Mouse (Mus musculus) small intestine, adult 2 months (tissue): Measurements from ENCODE around the gene Sema4g. TPM values are rescaled to one million over a fixed set of nuclear protein-coding genes. Genes with fewer than 3 reads are reported as not detected.

Experiments
- H3K27ac ChIP-seq: fragments of 200-500 bp; 2 replicates; pipeline ENCODE4 v1.5.1; 2012; ENCODE audit warnings: low read depth, low read length, control low read depth, inconsistent platforms; ENCODE audit not compliant: insufficient read depth
- H3K27me3 ChIP-seq: fragments of 200-500 bp; 2 replicates; pipeline ENCODE4 v1.6.1; 2012; ENCODE audit warnings: mild to moderate bottlenecking, moderate library complexity, low read length, inconsistent platforms; ENCODE audit not compliant: control insufficient read depth, insufficient read depth
- H3K36me3 ChIP-seq: fragments of 200-500 bp; 2 replicates; pipeline ENCODE4 v1.6.1; 2012; ENCODE audit warnings: mild to moderate bottlenecking, low read length, control low read depth, inconsistent platforms; ENCODE audit not compliant: control insufficient read depth, insufficient read depth
- H3K4me1 ChIP-seq: fragments of 200-500 bp; 2 replicates; pipeline ENCODE4 v1.6.1; 2012; ENCODE audit warnings: low read length, inconsistent platforms, mixed read lengths; ENCODE audit not compliant: control insufficient read depth, insufficient read depth, insufficient read length
- H3K4me3 ChIP-seq: fragments of 200-500 bp; 2 replicates; pipeline ENCODE4 v1.5.1; 2012; ENCODE audit warnings: low read depth, mild to moderate bottlenecking, control low read depth, inconsistent platforms, low read length, moderate library complexity
- CTCF ChIP-seq: fragments of 200-500 bp; IDR thresholded peaks from 2 replicates; pipeline ENCODE4 v1.5.1; 2012; ENCODE audit warnings: low read depth, mild to moderate bottlenecking, control low read depth, inconsistent platforms, low read length, moderate library complexity, mixed read lengths; ENCODE audit not compliant: insufficient replicate concordance, insufficient read length; ENCODE audit errors: extremely low read depth
- POLR2A ChIP-seq: fragments of 200-500 bp; IDR thresholded peaks from 2 replicates; pipeline ENCODE4 v1.6.1; 2012; ENCODE audit warnings: low read depth, mild to moderate bottlenecking, control low read depth, inconsistent platforms, low read length, moderate library complexity
- WGBS: fragments of 180-500 bp; shearing (Covaris S2); methylation state at CpG from one replicate; pipeline ENCODE4 v1.1.7; 2018; 5-methylcytosine and 5-hydroxymethylcytosine counted together
- polyA plus RNA-seq: library from polyadenylated mRNA; depleted of rRNA; stranded (reverse); fragments of >200 nt; gene quantifications from 2 replicates; pipeline ENCODE4 v1.2.3, GENCODE M21; 2012; rRNA removed

The Sema4g gene
- 139 and 344 TPM in 2 replicates for polyA plus RNA-seq

DNA sequence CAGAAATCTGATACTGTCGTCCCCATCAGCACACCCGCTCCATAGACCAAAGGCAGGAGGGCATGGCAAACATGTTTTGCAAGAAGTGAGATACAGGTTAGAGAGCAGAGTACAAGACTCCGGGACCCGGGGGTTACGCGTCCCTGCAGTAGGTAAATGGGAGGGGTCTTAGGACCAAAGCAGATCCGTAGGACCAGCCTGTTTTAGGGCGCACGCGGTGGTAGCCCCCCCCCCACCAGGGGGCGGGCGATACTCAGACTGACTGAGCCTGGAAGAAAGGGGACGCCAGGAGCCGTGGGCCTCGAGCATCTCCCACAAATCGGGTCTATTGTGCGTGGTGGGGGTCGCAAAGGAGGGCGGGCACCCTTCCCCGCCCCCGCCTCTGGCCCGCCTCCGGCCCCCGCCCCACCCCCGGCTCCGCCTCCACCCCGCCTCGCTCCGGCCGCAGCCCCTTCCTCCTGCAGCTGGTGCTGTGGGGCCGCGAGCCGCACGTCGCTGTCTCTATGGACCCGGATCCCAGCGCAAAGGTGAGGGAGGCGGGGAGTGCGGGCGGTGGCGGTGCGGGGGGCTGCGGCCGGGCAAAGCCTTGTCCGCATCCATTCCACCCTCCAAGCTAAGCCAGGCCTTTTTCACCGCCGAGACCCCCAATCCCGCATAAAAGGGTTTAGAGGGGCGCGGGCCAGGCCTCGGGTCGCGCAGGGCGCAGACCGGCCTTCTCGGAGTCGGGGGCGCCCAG lies at the start of gene Sema4g:
Sema4g (plus strand) TSS at position 271 of the 736 bp plus-strand sequence.
- WGBS: 1% methylated on average over 58 of the region's 58 CpGs
- H3K27me3 ChIP-seq: no peaks in the 10 kb centered on the region; the same call in 1 of the 2 replicates
- H3K4me1 ChIP-seq: peaks cover 46% of the 10 kb centered on the region
- H3K27ac ChIP-seq: peak within 1 kb of the TSS; percentile 98
- peak within 1 kb of the TSS; percentile 89 for H3K4me3 ChIP-seq
- peaks cover 14% of the 10 kb centered on the region for H3K36me3 ChIP-seq
- TF ChIP-seq CTCF: peak; percentile 28; the same call in 1 of the 2 replicates
- no peak for TF ChIP-seq POLR2A

DNA sequence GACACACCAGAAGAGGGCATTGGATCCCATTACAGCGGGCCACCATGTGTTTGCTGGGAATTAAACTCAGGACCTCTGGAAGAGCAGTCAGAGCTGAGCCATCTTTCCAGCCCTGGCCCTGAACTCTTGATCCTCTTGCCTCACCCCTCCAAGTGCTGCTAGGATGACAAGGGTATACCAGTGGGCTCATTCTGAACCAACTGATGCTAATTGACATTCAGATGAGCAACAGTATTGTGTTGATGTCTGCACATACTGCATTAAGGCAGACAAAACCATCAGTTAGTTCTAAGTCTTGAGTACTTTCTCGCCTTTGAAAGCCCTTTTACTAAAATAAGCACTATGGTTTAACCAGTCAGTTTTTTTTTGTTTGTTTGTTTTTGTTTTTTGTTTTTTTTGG lies 29.3 kb upstream of the Sema4g start:
- Histone ChIP-seq H3K27ac (no peak overlapping the region), H3K27me3 (no peaks in the 10 kb centered on the region), H3K36me3 (peaks cover 51% of the 10 kb centered on the region), H3K4me3 (no peak overlapping the region), H3K4me1 (no peaks in the 10 kb centered on the region)
- TF ChIP-seq CTCF (no peak), POLR2A (no peak)
- WGBS: 100% methylated on average over 2 of the region's 2 CpGs

DNA sequence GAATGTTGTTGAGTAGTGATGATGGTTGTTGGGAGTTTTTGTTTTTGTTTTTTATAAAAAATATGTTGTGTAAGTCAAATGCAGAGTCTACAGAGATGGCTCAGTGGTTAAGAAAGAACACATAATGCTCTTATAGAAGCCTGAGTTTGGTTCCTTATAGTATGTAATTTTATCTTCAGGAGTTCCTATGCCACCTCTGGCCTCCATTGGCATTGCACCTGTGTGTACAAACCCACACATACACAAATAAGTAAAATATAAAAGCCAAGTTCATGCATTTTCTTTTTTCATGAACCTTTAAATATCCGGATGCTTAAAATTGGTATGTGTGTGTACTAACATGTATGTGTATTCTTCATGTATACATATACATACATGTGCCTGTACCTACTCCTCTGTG lies 22.9 kb upstream of the Sema4g start:
- no peaks in the 10 kb centered on the region for H3K4me1 ChIP-seq
- H3K4me3 ChIP-seq: no peak overlapping the region
- TF ChIP-seq POLR2A (no peak), CTCF (no peak)
- no peak overlapping the region for H3K27ac ChIP-seq
- peaks cover 28% of the 10 kb centered on the region for H3K36me3 ChIP-seq
- no peaks in the 10 kb centered on the region for H3K27me3 ChIP-seq
- 98% methylated on average over 1 of the region's 1 CpGs for WGBS

DNA sequence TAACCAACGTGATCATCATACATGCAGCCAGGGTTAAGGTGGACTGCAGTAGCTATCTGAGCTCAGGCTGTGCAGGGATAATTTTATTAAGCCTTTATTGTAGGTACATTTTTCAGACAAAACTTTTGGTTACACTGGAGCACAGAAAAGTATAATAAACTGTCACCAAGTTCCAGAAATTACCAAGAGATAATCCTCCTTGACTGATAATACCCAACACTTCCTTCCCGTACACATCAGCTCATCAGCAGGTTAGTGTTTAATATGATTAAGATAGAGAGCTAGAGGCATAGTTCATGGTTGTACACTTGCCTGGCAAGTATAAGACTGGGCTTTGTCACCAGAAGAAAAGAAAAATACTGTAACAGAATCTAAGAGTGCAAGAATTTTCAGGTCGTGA lies 20.6 kb upstream of the Sema4g start:
- Histone ChIP-seq H3K27me3 (no peaks in the 10 kb centered on the region), H3K36me3 (peaks cover 33% of the 10 kb centered on the region), H3K4me3 (no peak overlapping the region), H3K27ac (no peak overlapping the region), H3K4me1 (no peaks in the 10 kb centered on the region)
- 78% methylated on average over 3 of the region's 3 CpGs for whole genome bisulfite sequencing
- TF ChIP-seq POLR2A (no peak), CTCF (no peak)

DNA sequence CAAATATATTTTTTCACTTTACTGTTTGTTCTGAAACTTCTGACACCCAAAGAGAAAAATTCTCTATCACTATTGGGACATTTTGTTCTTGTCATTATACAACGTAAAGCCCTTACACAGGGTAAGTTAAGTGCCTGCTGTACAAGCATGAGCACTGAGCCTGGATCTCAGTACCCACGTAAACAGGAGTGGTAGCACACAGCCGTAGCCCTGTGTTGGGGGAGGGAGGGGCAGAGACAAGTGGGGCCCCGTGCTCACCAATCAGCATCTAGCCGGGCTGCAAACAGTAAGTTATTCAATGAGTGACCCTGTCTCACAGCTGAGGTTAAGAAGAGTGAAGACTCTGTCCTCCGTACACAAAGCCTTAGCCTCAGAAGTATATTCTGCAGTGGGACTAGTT lies 12.3 kb upstream of the Sema4g start:
- WGBS: 78% methylated on average over 6 of the region's 6 CpGs

DNA sequence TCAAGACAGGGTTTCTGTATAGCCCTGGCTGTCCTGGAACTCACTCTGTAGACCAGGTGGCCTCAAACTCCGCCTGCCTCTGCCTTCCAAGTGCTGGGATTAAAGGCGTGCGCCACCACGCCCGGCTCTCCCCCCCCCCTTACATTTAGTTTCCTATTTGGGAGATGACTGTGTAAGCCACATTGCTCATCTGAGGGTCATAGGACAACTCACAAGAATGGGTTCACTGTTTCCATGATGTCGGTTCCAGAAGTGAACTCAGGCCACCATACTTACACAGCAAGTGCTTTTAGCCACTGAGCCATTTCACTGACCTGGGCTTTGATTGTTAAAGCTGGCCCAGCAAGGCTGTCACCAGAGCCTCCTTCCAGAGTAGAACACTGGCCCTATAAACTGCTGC lies 11.8 kb upstream of the Sema4g start:
- WGBS: 60% methylated on average over 6 of the region's 6 CpGs
- TF ChIP-seq POLR2A (no peak), CTCF (no peak)
- no peak overlapping the region for H3K27ac ChIP-seq
- H3K27me3 ChIP-seq: no peaks in the 10 kb centered on the region
- H3K36me3 ChIP-seq: peaks cover 59% of the 10 kb centered on the region
- peaks cover 6% of the 10 kb centered on the region; the same call in 1 of the 2 replicates for H3K4me1 ChIP-seq
- H3K4me3 ChIP-seq: no peak overlapping the region

More for the DNA sequence above, 12.3 kb upstream of the Sema4g start:
- no peak overlapping the region for H3K27ac ChIP-seq
- peaks cover 6% of the 10 kb centered on the region; the same call in 1 of the 2 replicates for H3K4me1 ChIP-seq
- H3K4me3 ChIP-seq: no peak overlapping the region
- no peak for TF ChIP-seq CTCF
- no peak for TF ChIP-seq POLR2A
- peaks cover 61% of the 10 kb centered on the region for H3K36me3 ChIP-seq
- H3K27me3 ChIP-seq: no peaks in the 10 kb centered on the region

DNA sequence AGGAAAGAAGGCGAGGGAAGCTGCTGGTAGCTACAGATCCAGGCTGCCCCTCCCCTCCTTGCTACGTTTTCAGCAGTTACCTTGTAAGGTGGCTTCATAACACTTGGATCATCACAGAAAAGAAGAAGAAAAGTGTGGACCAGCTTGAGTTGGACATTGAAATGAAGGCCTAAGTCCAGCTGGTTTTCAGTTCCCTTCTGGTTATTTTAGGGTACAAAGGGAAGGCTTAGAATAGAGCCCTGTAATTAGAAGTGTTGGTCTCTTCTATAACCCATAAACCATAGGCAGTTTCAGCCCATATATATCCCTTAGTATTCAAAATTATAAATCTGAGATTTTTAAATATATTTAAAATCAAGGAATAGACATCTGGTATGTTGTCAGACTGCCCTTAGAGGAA lies 8.1 kb upstream of the Sema4g start:
- H3K27ac ChIP-seq: no peak overlapping the region
- TF ChIP-seq CTCF: no peak
- no peak for TF ChIP-seq POLR2A
- 82% methylated on average over 2 of the region's 2 CpGs for WGBS
- no peak overlapping the region for H3K4me3 ChIP-seq
- no peaks in the 10 kb centered on the region for H3K27me3 ChIP-seq
- H3K36me3 ChIP-seq: peaks cover 35% of the 10 kb centered on the region
- peaks cover 26% of the 10 kb centered on the region; the same call in 1 of the 2 replicates for H3K4me1 ChIP-seq
